Mouse (Mus musculus): ENCODE results near the gene 5830473C10Rik. TPM values are rescaled to one million over a fixed set of nuclear protein-coding genes. Genes with fewer than 3 reads are reported as not detected.

The 5830473C10Rik gene
- polyA plus RNA-seq, 1 experiment from 2014 or later = not detected

- Histone ChIP-seq H3K4me1 (no peaks in the 10 kb centered on the region), H3K4me3 (no peak overlapping the region), H3K27me3 (ENCODE audit: low read depth, poor library complexity, severe bottlenecking) (no peaks in the 10 kb centered on the region), H3K9me3 (replicated peaks) (no peaks in the 10 kb centered on the region), H3K27ac (no peak overlapping the region), H3K36me3 (no peaks in the 10 kb centered on the region)
- 87% methylated on average over 9 of the region's 9 CpGs for WGBS
- DNase-seq (ENCODE audit: low spot score) = no peak
Measured at GRCm38 (mm10) chr5:90577751-90578150, 16.8 kb downstream of the 5830473C10Rik start.

GRCm38 (mm10) chr5:90579556-90579955 lies 18.6 kb downstream of the 5830473C10Rik start:
- no peaks in the 10 kb centered on the region for H3K36me3 ChIP-seq
- H3K9me3 ChIP-seq (replicated peaks) = no peaks in the 10 kb centered on the region
- H3K4me3 ChIP-seq = no peak overlapping the region
- no peaks in the 10 kb centered on the region for H3K27me3 ChIP-seq (ENCODE audit: low read depth, poor library complexity, severe bottlenecking)
- 89% methylated on average over 9 of the region's 9 CpGs for WGBS
- H3K4me1 ChIP-seq = no peaks in the 10 kb centered on the region
- DNase-seq (ENCODE audit: low spot score) = no peak
- H3K27ac ChIP-seq = no peak overlapping the region

GRCm38 (mm10) chr5:90582179-90582578 lies 21.3 kb downstream of the 5830473C10Rik start:
- Histone ChIP-seq H3K4me3 (no peak overlapping the region), H3K36me3 (no peaks in the 10 kb centered on the region), H3K4me1 (no peaks in the 10 kb centered on the region), H3K27me3 (ENCODE audit: low read depth, poor library complexity, severe bottlenecking) (no peaks in the 10 kb centered on the region), H3K9me3 (replicated peaks) (no peaks in the 10 kb centered on the region), H3K27ac (no peak overlapping the region)
- 91% methylated on average over 6 of the region's 6 CpGs for WGBS
- no peak for DNase-seq (ENCODE audit: low spot score)

GRCm38 (mm10) chr5:90584799-90585198 lies 23.9 kb downstream of the 5830473C10Rik start:
- 90% methylated on average over 7 of the region's 7 CpGs for WGBS
- Histone ChIP-seq H3K9me3 (replicated peaks) (no peaks in the 10 kb centered on the region), H3K36me3 (no peaks in the 10 kb centered on the region), H3K4me1 (no peaks in the 10 kb centered on the region), H3K4me3 (no peak overlapping the region), H3K27me3 (ENCODE audit: low read depth, poor library complexity, severe bottlenecking) (no peaks in the 10 kb centered on the region), H3K27ac (no peak overlapping the region)
- DNase-seq (ENCODE audit: low spot score) = no peak

GRCm38 (mm10) chr5:90586511-90586910 lies 25.6 kb downstream of the 5830473C10Rik start:
- H3K27ac ChIP-seq = no peak overlapping the region
- 77% methylated on average over 5 of the region's 5 CpGs for WGBS
- DNase-seq (ENCODE audit: low spot score) = no peak
- H3K36me3 ChIP-seq = no peaks in the 10 kb centered on the region
- no peak overlapping the region for H3K4me3 ChIP-seq
- no peaks in the 10 kb centered on the region for H3K9me3 ChIP-seq (replicated peaks)
- H3K27me3 ChIP-seq (ENCODE audit: low read depth, poor library complexity, severe bottlenecking) = no peaks in the 10 kb centered on the region
- 0 out of 2 replicates have a peak, but pooled peaks cover 4% of the 10 kb centered on the region for H3K4me1 ChIP-seq

- Histone ChIP-seq H3K4me1 (0 out of 2 replicates have a peak, but pooled peaks cover 4% of the 10 kb centered on the region), H3K9me3 (replicated peaks) (no peaks in the 10 kb centered on the region), H3K27me3 (ENCODE audit: low read depth, poor library complexity, severe bottlenecking) (no peaks in the 10 kb centered on the region), H3K4me3 (no peak overlapping the region), H3K36me3 (no peaks in the 10 kb centered on the region), H3K27ac (no peak overlapping the region)
- DNase-seq (ENCODE audit: low spot score) = no peak
- WGBS = 92% methylated on average over 5 of the region's 5 CpGs
Measured at GRCm38 (mm10) chr5:90588104-90588503, 27.2 kb downstream of the 5830473C10Rik start.

- Histone ChIP-seq H3K27me3 (ENCODE audit: low read depth, poor library complexity, severe bottlenecking) (no peaks in the 10 kb centered on the region), H3K4me1 (0 out of 2 replicates have a peak, but pooled peaks cover 4% of the 10 kb centered on the region), H3K36me3 (no peaks in the 10 kb centered on the region), H3K9me3 (replicated peaks) (no peaks in the 10 kb centered on the region), H3K4me3 (peak overlapping the region; percentile 45), H3K27ac (0 out of 2 replicates have a peak overlapping the region, but pooled peaks have one; percentile 46)
- DNase-seq (ENCODE audit: low spot score) = peak; percentile 63
- 27% methylated on average over 25 of the region's 25 CpGs for WGBS
Measured at GRCm38 (mm10) chr5:90588708-90589595, 28.0 kb downstream of the 5830473C10Rik start.

- Histone ChIP-seq H3K4me1 (0 out of 2 replicates have a peak, but pooled peaks cover 4% of the 10 kb centered on the region), H3K27ac (no peak overlapping the region), H3K36me3 (no peaks in the 10 kb centered on the region), H3K4me3 (no peak overlapping the region), H3K27me3 (ENCODE audit: low read depth, poor library complexity, severe bottlenecking) (no peaks in the 10 kb centered on the region), H3K9me3 (replicated peaks) (no peaks in the 10 kb centered on the region)
- no peak for DNase-seq (ENCODE audit: low spot score)
- 88% methylated on average over 10 of the region's 10 CpGs for WGBS
Measured at GRCm38 (mm10) chr5:90590676-90591075, 29.8 kb downstream of the 5830473C10Rik start.

- no peaks in the 10 kb centered on the region for H3K36me3 ChIP-seq
- no peaks in the 10 kb centered on the region for H3K27me3 ChIP-seq (ENCODE audit: low read depth, poor library complexity, severe bottlenecking)
- no peak for DNase-seq (ENCODE audit: low spot score)
- H3K4me3 ChIP-seq = no peak overlapping the region
- WGBS = 92% methylated on average over 6 of the region's 6 CpGs
- H3K4me1 ChIP-seq = 0 out of 2 replicates have a peak, but pooled peaks cover 4% of the 10 kb centered on the region
- H3K9me3 ChIP-seq (replicated peaks) = no peaks in the 10 kb centered on the region
- no peak overlapping the region for H3K27ac ChIP-seq
Measured at GRCm38 (mm10) chr5:90591936-90592335, 31.0 kb downstream of the 5830473C10Rik start.

- Histone ChIP-seq H3K4me3 (no peak overlapping the region), H3K27me3 (ENCODE audit: low read depth, poor library complexity, severe bottlenecking) (no peaks in the 10 kb centered on the region), H3K9me3 (replicated peaks) (no peaks in the 10 kb centered on the region), H3K36me3 (no peaks in the 10 kb centered on the region), H3K27ac (no peak overlapping the region), H3K4me1 (0 out of 2 replicates have a peak, but pooled peaks cover 4% of the 10 kb centered on the region)
- DNase-seq (ENCODE audit: low spot score) = no peak
- 90% methylated on average over 13 of the region's 13 CpGs for WGBS
Measured at GRCm38 (mm10) chr5:90594945-90595344, 34.0 kb downstream of the 5830473C10Rik start.

GRCm38 (mm10) chr5:90596155-90596554 lies 35.2 kb downstream of the 5830473C10Rik start:
- no peak for DNase-seq (ENCODE audit: low spot score)
- 92% methylated on average over 6 of the region's 6 CpGs for WGBS
- H3K27me3 ChIP-seq (ENCODE audit: low read depth, poor library complexity, severe bottlenecking) = no peaks in the 10 kb centered on the region
- H3K4me1 ChIP-seq = no peaks in the 10 kb centered on the region
- no peak overlapping the region for H3K27ac ChIP-seq
- H3K4me3 ChIP-seq = no peak overlapping the region
- H3K9me3 ChIP-seq (replicated peaks) = no peaks in the 10 kb centered on the region
- no peaks in the 10 kb centered on the region for H3K36me3 ChIP-seq

- Histone ChIP-seq H3K9me3 (replicated peaks) (no peaks in the 10 kb centered on the region), H3K4me1 (no peaks in the 10 kb centered on the region), H3K4me3 (no peak overlapping the region), H3K27me3 (ENCODE audit: low read depth, poor library complexity, severe bottlenecking) (no peaks in the 10 kb centered on the region), H3K27ac (no peak overlapping the region), H3K36me3 (no peaks in the 10 kb centered on the region)
- WGBS = 27% methylated on average over 6 of the region's 6 CpGs
- DNase-seq (ENCODE audit: low spot score) = peak; percentile 54
Measured at GRCm38 (mm10) chr5:90601469-90601868, 40.6 kb downstream of the 5830473C10Rik start.

- Histone ChIP-seq H3K36me3 (no peaks in the 10 kb centered on the region), H3K27me3 (ENCODE audit: low read depth, poor library complexity, severe bottlenecking) (no peaks in the 10 kb centered on the region), H3K27ac (no peak overlapping the region), H3K9me3 (replicated peaks) (no peaks in the 10 kb centered on the region), H3K4me1 (no peaks in the 10 kb centered on the region), H3K4me3 (no peak overlapping the region)
- WGBS = 74% methylated on average over 13 of the region's 13 CpGs
- DNase-seq (ENCODE audit: low spot score) = no peak
Measured at GRCm38 (mm10) chr5:90603407-90603923, 42.6 kb downstream of the 5830473C10Rik start.
